Mouse (Mus musculus) 416B (cell line): ENCODE measurements around the gene Hoxa1.

Source experiments
- DNase-seq: peaks from one replicate; pipeline ENCODE4 v3.0.0; 2011; ENCODE audit warnings: low read depth

The Hoxa1 gene

GRCm38 (mm10) chr6:52170898-52171223, 12.7 kb upstream of the Hoxa1 start:
- DNase-seq = no peak

GRCm38 (mm10) chr6:52170166-52170897, 12.2 kb upstream of the Hoxa1 start:
- DNase-seq = no peak

- DNase-seq = no peak
These were observed 11.5 kb upstream of the Hoxa1 start for GRCm38 (mm10) chr6:52169499-52170165.

GRCm38 (mm10) chr6:52168191-52169055, 10.3 kb upstream of the Hoxa1 start:
- DNase-seq = no peak

- no peak for DNase-seq
These were observed 9.6 kb upstream of the Hoxa1 start for GRCm38 (mm10) chr6:52167736-52168161.

- DNase-seq = no peak
These were observed 9.1 kb upstream of the Hoxa1 start for GRCm38 (mm10) chr6:52167176-52167575.

GRCm38 (mm10) chr6:52166431-52167077, 8.4 kb upstream of the Hoxa1 start:
- DNase-seq = no peak

- no peak for DNase-seq
These were observed 7.6 kb upstream of the Hoxa1 start for GRCm38 (mm10) chr6:52165441-52166370.

- DNase-seq = no peak
These were observed 6.7 kb upstream of the Hoxa1 start, which contains the start of gene Hoxa2 for GRCm38 (mm10) chr6:52164626-52165440. Gene Hoxa2 (minus strand): TSS chr6:52164831.

GRCm38 (mm10) chr6:52164051-52164625, 6.0 kb upstream of the Hoxa1 start:
- no peak for DNase-seq

- DNase-seq = no peak
These were observed 5.4 kb upstream of the Hoxa1 start for GRCm38 (mm10) chr6:52163366-52164031.

- no peak for DNase-seq
These were observed 4.7 kb upstream of the Hoxa1 start for GRCm38 (mm10) chr6:52162611-52163365.

GRCm38 (mm10) chr6:52162093-52162380, 3.9 kb upstream of the Hoxa1 start:
- no peak for DNase-seq

- no peak for DNase-seq
These were observed 3.4 kb upstream of the Hoxa1 start for GRCm38 (mm10) chr6:52161336-52162092.

GRCm38 (mm10) chr6:52160511-52161335, 2.6 kb upstream of the Hoxa1 start:
- no peak for DNase-seq

GRCm38 (mm10) chr6:52159979-52160378, 1.9 kb upstream of the Hoxa1 start:
- DNase-seq = no peak

GRCm38 (mm10) chr6:52159164-52159761, 1.1 kb upstream of the Hoxa1 start:
- no peak for DNase-seq
